Mouse (Mus musculus) olfactory bulb, adult 2 months (tissue): ENCODE results near the gene Fhit.

Source experiments
- CTCF ChIP-seq: fragments of 200-500 bp; IDR thresholded peaks from 2 replicates; pipeline ENCODE4 v1.5.1; 2012; ENCODE audit warnings: low read depth, mild to moderate bottlenecking, low read length, moderate library complexity; ENCODE audit not compliant: insufficient read depth
- POLR2A ChIP-seq: fragments of 200-500 bp; IDR thresholded peaks from 2 replicates; pipeline ENCODE4 v1.6.1; 2012; ENCODE audit warnings: mild to moderate bottlenecking, low read depth, low read length, moderate library complexity; ENCODE audit not compliant: insufficient read depth

GRCm38 (mm10) chr14:10422261-10422660 lies 739.6 kb downstream of the Fhit start:
- TF ChIP-seq POLR2A: no peak
- TF ChIP-seq CTCF: no peak
